Mouse (Mus musculus) embryonic facial prominence, embryonic 10.5 days (tissue): ENCODE data around the gene Fcor. TPM values are rescaled to one million over a fixed set of nuclear protein-coding genes. Genes with fewer than 3 reads are reported as not detected.

Experiments
- DNase-seq: peaks from one replicate; pipeline ENCODE4 v3.0.0-alpha.2; 2017; ENCODE audit warnings: low spot score
- H3K27ac ChIP-seq: fragments of 300-500 bp; sonication (generic); replicated peaks from 2 replicates; pipeline ENCODE4 v1.5.1; 2016; ENCODE audit warnings: mild to moderate bottlenecking
- H3K27me3 ChIP-seq: fragments of 300-500 bp; sonication (generic); replicated peaks from 2 replicates; pipeline ENCODE4 v1.6.1; 2016; ENCODE audit warnings: low read depth, mild to moderate bottlenecking; ENCODE audit not compliant: poor library complexity, severe bottlenecking
- H3K36me3 ChIP-seq: fragments of 300-500 bp; sonication (generic); replicated peaks from 2 replicates; pipeline ENCODE4 v1.6.1; 2016; ENCODE audit warnings: mild to moderate bottlenecking, moderate library complexity
- H3K4me1 ChIP-seq: fragments of 300-500 bp; sonication (generic); 2 replicates; pipeline ENCODE4 v1.6.1; 2016
- H3K4me3 ChIP-seq: fragments of 300-500 bp; sonication (generic); 2 replicates; pipeline ENCODE4 v1.5.1; 2016; ENCODE audit warnings: mild to moderate bottlenecking, moderate library complexity
- H3K9me3 ChIP-seq: fragments of 300-500 bp; sonication (generic); 2 replicates; pipeline ENCODE4 v1.6.1; 2016; ENCODE audit warnings: mild to moderate bottlenecking
- WGBS: fragments of 180-500 bp; shearing (Covaris S2); methylation state at CpG from one replicate; pipeline ENCODE4 v1.1.7; 2016; 5-methylcytosine and 5-hydroxymethylcytosine counted together
- polyA plus RNA-seq: library from polyadenylated mRNA; unstranded; fragments of >200 nt; fragmentation: Nextera tagmentation; extraction: Ambion mirVana; gene quantifications from 2 replicates; pipeline ENCODE4 v1.2.1, GENCODE M21; 2016

Fcor gene
- 7.3 and 8.2 TPM in 2 replicates for polyA plus RNA-seq

- under 1% methylated on average over 23 of the region's 23 CpGs for WGBS
- H3K36me3 ChIP-seq = no peaks in the 10 kb centered on the region
- DNase-seq = peak; percentile 87
- peak within 1 kb of the TSS; percentile 64 for H3K4me3 ChIP-seq
- H3K4me1 ChIP-seq = peaks cover 10% of the 10 kb centered on the region
- H3K27ac ChIP-seq = peak within 1 kb of the TSS; percentile 84
- H3K9me3 ChIP-seq = no peaks in the 10 kb centered on the region
- no peaks in the 10 kb centered on the region for H3K27me3 ChIP-seq
Measured at GRCm38 (mm10) chr8:3671980-3672491, at the start of gene Fcor. Gene Fcor, minus strand, starts transcription at chr8:3672362.

- WGBS = 57% methylated on average over 1 of the region's 1 CpGs
- Histone ChIP-seq H3K27ac (no peak overlapping the region), H3K36me3 (no peaks in the 10 kb centered on the region), H3K4me1 (no peaks in the 10 kb centered on the region), H3K9me3 (0 out of 2 replicates have a peak, but pooled peaks cover 6% of the 10 kb centered on the region), H3K4me3 (no peak overlapping the region), H3K27me3 (no peaks in the 10 kb centered on the region)
- no peak for DNase-seq
Measured at GRCm38 (mm10) chr8:3721041-3721440, 48.9 kb upstream of the Fcor start.

- no peaks in the 10 kb centered on the region for H3K36me3 ChIP-seq
- no peak within 1 kb of the TSS for H3K4me3 ChIP-seq
- H3K27me3 ChIP-seq = no peaks in the 10 kb centered on the region
- H3K27ac ChIP-seq = no peak within 1 kb of the TSS
- DNase-seq = no peak
- 78% methylated on average over 5 of the region's 5 CpGs for WGBS
- H3K4me1 ChIP-seq = no peaks in the 10 kb centered on the region
- 0 out of 2 replicates have a peak, but pooled peaks cover 6% of the 10 kb centered on the region for H3K9me3 ChIP-seq
Measured at GRCm38 (mm10) chr8:3720551-3720950, 48.4 kb upstream of the Fcor start, which contains the start of gene Clec4g. Gene Clec4g, minus strand, starts transcription at chr8:3720651.

GRCm38 (mm10) chr8:3718559-3718958 lies 46.4 kb upstream of the Fcor start:
- peak; percentile 72 for DNase-seq
- H3K27ac ChIP-seq = no peak overlapping the region
- H3K36me3 ChIP-seq = no peaks in the 10 kb centered on the region
- H3K9me3 ChIP-seq = 0 out of 2 replicates have a peak, but pooled peaks cover 6% of the 10 kb centered on the region
- no peak overlapping the region for H3K4me3 ChIP-seq
- 14% methylated on average over 14 of the region's 14 CpGs for WGBS
- no peaks in the 10 kb centered on the region for H3K27me3 ChIP-seq
- H3K4me1 ChIP-seq = no peaks in the 10 kb centered on the region

DNA sequence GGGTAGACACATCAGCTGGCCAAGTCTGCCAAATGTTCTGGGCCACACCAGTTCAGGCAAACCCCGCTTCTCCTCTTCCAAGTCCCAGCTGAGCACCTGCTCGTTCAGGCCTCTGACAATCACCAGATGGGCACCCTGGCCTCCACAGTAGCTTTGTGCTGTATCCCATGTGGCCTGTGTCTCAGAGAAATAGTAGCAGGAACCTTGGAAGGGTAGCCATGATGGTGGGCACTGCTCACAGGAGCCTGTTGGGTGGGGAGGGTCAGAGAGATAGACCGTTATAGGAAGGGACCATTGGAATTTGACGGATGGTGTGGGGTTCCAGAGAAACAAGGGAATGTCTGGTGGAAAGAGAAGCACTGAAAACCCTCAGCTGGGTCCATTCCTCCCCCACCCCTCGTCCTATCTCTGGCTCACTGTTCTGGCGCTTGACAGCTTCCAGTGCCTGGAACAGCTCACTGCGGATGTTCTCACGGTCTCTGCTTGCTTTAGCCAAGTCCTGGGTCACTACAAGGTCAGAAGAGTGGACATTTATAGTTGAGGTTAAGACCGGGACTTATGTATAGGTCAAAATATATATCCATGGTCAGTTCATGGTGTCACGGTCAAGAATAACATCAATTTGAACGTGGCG lies 45.3 kb upstream of the Fcor start:
- H3K4me1 ChIP-seq = no peaks in the 10 kb centered on the region
- H3K27ac ChIP-seq = no peak overlapping the region
- DNase-seq = no peak
- no peak overlapping the region for H3K4me3 ChIP-seq
- WGBS = 87% methylated on average over 12 of the region's 12 CpGs
- H3K9me3 ChIP-seq = 0 out of 2 replicates have a peak, but pooled peaks cover 2% of the 10 kb centered on the region
- H3K36me3 ChIP-seq = no peaks in the 10 kb centered on the region
- H3K27me3 ChIP-seq = no peaks in the 10 kb centered on the region

GRCm38 (mm10) chr8:3711646-3712045 lies 39.5 kb upstream of the Fcor start:
- Histone ChIP-seq H3K9me3 (no peaks in the 10 kb centered on the region), H3K27me3 (no peaks in the 10 kb centered on the region), H3K27ac (no peak overlapping the region), H3K36me3 (no peaks in the 10 kb centered on the region), H3K4me3 (no peak overlapping the region), H3K4me1 (no peaks in the 10 kb centered on the region)
- no peak for DNase-seq
- 58% methylated on average over 2 of the region's 2 CpGs for WGBS

GRCm38 (mm10) chr8:3710312-3710711 lies 38.1 kb upstream of the Fcor start:
- DNase-seq = no peak
- H3K36me3 ChIP-seq = no peaks in the 10 kb centered on the region
- no peaks in the 10 kb centered on the region for H3K27me3 ChIP-seq
- no peaks in the 10 kb centered on the region for H3K4me1 ChIP-seq
- H3K27ac ChIP-seq = no peak overlapping the region
- H3K9me3 ChIP-seq = no peaks in the 10 kb centered on the region
- no peak overlapping the region for H3K4me3 ChIP-seq
- 80% methylated on average over 3 of the region's 3 CpGs for WGBS

- Histone ChIP-seq H3K27ac (no peak overlapping the region), H3K4me3 (no peak overlapping the region), H3K9me3 (no peaks in the 10 kb centered on the region), H3K36me3 (no peaks in the 10 kb centered on the region), H3K27me3 (no peaks in the 10 kb centered on the region), H3K4me1 (no peaks in the 10 kb centered on the region)
- no peak for DNase-seq
- 68% methylated on average over 7 of the region's 7 CpGs for WGBS
Measured at GRCm38 (mm10) chr8:3707611-3708010, 35.4 kb upstream of the Fcor start.

DNA sequence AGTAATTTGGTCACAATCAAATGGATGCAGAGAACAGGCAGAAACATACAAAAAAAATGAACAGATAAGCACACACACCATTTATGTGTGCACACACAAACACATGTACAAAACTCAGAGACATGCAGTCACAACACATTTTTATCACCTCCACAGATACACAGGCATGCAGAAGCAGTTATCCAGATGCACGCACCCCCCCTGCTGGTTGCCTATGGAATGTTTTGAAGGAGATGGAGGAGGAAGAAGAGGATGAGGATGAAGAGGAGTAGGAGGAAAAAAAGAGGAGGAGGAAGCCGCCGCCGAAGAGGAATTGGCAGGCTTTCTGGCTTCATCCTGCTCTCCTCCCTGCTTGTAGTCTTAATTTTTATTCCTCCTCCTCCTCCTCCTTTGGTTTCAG lies 33.5 kb upstream of the Fcor start:
- H3K27me3 ChIP-seq = no peaks in the 10 kb centered on the region
- no peaks in the 10 kb centered on the region for H3K36me3 ChIP-seq
- no peaks in the 10 kb centered on the region for H3K4me1 ChIP-seq
- H3K4me3 ChIP-seq = no peak overlapping the region
- H3K27ac ChIP-seq = no peak overlapping the region
- WGBS = 65% methylated on average over 4 of the region's 4 CpGs
- peak; percentile 30 for DNase-seq
- no peaks in the 10 kb centered on the region; the same call in 1 of the 2 replicates for H3K9me3 ChIP-seq

DNA sequence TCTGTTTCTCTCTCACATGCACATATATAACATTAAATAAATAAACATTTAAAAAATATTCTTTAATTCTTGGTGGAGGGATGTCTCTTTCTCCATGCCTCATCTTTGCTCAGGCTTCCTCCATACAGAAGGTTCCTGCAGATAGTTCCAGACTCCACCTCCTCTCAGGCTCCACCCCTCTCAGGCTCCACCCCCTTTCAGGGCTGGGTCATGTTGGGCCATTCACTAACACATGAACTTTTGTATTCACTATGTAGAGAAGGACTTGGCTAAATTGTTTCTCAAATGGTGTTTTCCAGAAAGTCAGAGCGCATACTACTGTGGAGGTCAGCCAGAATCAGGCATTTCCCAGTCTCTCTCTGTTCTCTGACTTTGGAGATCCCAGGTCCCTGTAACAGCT lies 29.3 kb upstream of the Fcor start:
- WGBS = 96% methylated on average over 1 of the region's 1 CpGs

GRCm38 (mm10) chr8:3694121-3694520 lies 22.0 kb upstream of the Fcor start, which contains the start of gene Fcer2a:
Gene Fcer2a, minus strand, starts transcription at chr8:3694175.
- WGBS = 79% methylated on average over 3 of the region's 3 CpGs
- Histone ChIP-seq H3K4me3 (no peak within 1 kb of the TSS), H3K27me3 (no peaks in the 10 kb centered on the region), H3K4me1 (no peaks in the 10 kb centered on the region), H3K36me3 (no peaks in the 10 kb centered on the region), H3K27ac (no peak within 1 kb of the TSS), H3K9me3 (no peaks in the 10 kb centered on the region)
- no peak for DNase-seq

More for the DNA sequence above, 29.3 kb upstream of the Fcor start:
- Histone ChIP-seq H3K36me3 (no peaks in the 10 kb centered on the region), H3K27ac (no peak overlapping the region), H3K9me3 (no peaks in the 10 kb centered on the region; the same call in 1 of the 2 replicates), H3K4me1 (no peaks in the 10 kb centered on the region), H3K27me3 (no peaks in the 10 kb centered on the region), H3K4me3 (no peak overlapping the region)
- DNase-seq = no peak

- H3K4me3 ChIP-seq = no peak overlapping the region
- H3K27ac ChIP-seq = no peak overlapping the region
- H3K27me3 ChIP-seq = no peaks in the 10 kb centered on the region
- no peaks in the 10 kb centered on the region for H3K36me3 ChIP-seq
- no peaks in the 10 kb centered on the region for H3K4me1 ChIP-seq
- H3K9me3 ChIP-seq = no peaks in the 10 kb centered on the region
- 76% methylated on average over 3 of the region's 3 CpGs for WGBS
- no peak for DNase-seq
Measured at GRCm38 (mm10) chr8:3690774-3691173, 18.6 kb upstream of the Fcor start.

GRCm38 (mm10) chr8:3687537-3687936 lies 15.4 kb upstream of the Fcor start:
- no peaks in the 10 kb centered on the region for H3K27me3 ChIP-seq
- no peaks in the 10 kb centered on the region; the same call in 1 of the 2 replicates for H3K9me3 ChIP-seq
- DNase-seq = no peak
- peaks cover 11% of the 10 kb centered on the region for H3K36me3 ChIP-seq
- H3K4me3 ChIP-seq = no peak overlapping the region
- H3K27ac ChIP-seq = no peak overlapping the region
- no peaks in the 10 kb centered on the region for H3K4me1 ChIP-seq
- 78% methylated on average over 6 of the region's 6 CpGs for WGBS
